Mouse (Mus musculus): ENCODE results near the gene Sesn1.

GRCm38 (mm10) chr10:41829980-41830379 is 20.2 kb downstream of the Sesn1 start:
- no peak for TF ChIP-seq CTCF (IDR thresholded peaks at IDR 0.05; ENCODE audit: low read depth, low read length)
- no peak for TF ChIP-seq POLR2AphosphoS5 (IDR thresholded peaks at IDR 0.05; ENCODE audit: insufficient replicate concordance, low read depth, low read length)
- no peak for TF ChIP-seq GATA1 (IDR thresholded peaks at IDR 0.05; ENCODE audit: borderline replicate concordance, low read length)

All from G1E (cell line).